Mouse (Mus musculus) right cerebral cortex, postnatal 10 days (tissue): ENCODE results near the gene Cyp4a10.
A peak's percentile ranks its signal among the peaks of the same experiment; 100 is the strongest.
"Not testable (repeated sequence)": the region's sequence is repeated elsewhere in the genome, so short reads cannot be mapped to it uniquely, and the experiment has no call there.

Experiments
- DNase-seq, 2 experiments: peaks; one replicate each; pipeline ENCODE4 v3.0.0; 2021; ENCODE audit warnings: low spot score in 2 of 2

Cyp4a10 gene

DNA sequence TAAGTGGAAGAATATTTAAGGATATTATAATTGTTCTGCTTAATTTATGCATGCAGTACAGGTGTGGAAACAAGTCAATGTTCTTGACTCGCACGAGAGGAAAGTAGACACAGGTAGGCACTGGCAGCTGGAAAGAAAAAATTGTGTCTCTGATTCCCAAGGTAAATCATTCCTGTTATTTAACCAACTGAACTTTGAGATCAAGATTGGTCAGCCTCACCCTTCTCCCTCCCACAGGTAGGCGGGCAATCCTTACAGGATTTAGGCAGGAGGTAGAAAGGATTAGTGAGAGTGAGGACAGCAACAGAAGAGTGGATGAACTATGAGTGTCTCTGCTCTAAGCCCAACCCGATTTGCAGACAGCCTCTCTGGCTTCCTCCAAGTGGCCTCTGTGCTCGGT, at the start of gene Cyp4a10:
Gene Cyp4a10, plus strand, starts transcription at position 265 of the 400 bp plus-strand sequence.
- not testable (repeated sequence) for DNase-seq

DNA sequence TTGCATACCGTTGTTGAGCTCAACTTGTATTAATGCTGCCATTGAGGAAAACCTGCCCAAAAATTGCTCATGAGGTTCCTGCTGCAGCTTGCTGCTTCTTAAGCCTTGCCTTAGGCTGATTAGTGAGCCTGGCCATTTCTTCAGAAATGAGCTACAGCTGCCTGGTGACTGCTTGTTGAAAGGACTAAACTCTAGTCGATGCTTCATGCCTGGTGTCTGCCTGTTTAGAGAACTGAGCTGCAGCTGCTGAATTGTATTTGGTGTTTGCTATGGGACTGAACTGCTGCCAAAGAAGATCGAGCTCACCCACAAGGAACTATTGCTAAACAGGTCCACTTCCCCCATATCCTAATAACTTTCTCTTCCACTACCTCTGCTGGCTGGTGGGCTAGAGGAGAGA, 44.5 kb upstream of the Cyp4a10 start:
- DNase-seq, result not testable (repeated sequence)

DNA sequence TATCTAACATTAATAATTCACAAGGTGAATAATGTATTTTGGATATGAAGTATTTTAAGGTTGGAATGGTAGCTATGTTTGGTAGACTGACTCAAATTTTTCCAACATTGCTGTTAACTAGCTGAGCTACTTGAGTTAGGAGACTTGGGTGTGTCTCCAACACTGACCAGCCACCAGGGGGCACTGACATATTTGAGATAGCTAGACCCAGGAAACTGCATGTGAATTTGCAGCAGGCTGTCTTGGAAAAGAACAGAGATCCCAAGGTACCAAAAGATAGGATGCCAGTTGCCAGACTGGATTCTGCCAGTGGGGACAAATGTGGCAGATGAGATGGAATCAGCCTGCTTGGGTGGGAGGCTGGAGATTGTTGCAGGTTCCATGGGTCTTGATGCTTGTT, 42.0 kb upstream of the Cyp4a10 start:
- not testable (repeated sequence) for DNase-seq

DNA sequence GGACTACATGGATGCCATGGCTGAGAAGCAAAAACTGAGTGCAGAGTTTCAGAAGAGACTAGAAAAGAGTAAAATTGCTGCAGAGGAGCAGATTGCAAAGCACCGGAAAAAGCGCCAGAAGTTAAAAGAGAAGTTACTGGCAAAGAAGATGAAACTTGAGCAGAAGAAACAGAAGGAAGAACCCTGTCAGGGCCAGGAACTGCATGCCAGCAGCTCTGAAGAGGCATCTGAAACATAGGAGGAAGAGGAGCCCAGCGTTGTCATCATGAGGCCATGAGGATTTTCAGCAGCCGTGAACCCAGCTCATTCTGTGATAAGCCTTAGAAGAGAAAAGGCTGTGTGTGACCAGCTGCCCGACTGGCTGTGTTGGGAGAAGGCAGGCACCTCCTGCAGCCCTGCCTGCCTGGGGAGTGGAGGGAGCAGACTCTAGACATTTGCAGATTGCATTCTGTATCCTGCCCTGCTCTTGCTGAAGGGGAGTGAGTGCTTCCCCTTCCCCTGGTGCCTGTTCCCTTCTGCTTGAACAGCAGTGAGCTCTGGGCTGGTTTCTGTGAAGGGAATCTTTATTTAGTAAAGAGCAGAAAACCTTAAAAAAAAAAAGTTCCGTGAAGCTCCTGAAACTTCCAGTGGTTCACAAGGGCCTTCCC, 36.9 kb upstream of the Cyp4a10 start:
- peak; percentile 23 to 43 for DNase-seq

DNA sequence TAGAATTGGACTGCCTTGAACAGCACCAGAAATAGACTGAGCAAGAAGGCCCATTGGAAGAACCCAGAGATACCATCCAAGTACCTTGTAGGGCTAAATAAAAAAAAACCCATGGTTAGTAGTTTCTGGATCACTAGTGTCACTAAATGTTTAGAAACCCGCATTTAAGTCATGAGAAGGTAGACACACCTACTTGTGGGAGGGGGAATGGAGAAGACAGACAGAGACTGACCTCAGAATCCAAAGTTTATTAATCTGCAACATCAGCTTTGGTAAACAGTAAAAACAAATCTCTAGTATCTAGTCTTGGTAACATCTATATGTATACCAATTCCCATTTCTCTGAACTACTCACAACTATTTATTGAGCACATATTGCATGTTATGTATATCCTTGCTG, 22.1 kb upstream of the Cyp4a10 start, which contains the start of gene Cyp4a14:
Gene Cyp4a14, minus strand, starts transcription at position 142 of the 400 bp plus-strand sequence.
- no peak for DNase-seq

DNA sequence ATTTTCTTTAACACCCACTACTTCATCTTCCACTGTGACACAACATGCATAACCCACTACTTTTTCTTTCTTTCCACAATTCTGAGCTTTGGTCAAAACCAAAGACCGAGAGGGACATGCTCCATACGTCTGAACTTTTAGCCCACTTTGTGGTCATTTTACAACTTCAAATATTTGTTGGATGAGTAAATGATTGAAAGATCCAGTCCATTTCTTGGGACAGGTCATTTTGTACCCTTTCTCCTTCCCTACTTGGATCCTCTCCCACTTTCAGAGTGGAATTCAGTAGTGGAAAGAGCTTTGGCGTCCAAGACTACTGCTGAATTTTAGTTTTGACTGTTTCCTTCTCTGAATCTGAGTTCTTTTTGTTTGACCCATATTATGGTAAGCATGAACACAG, 20.6 kb upstream of the Cyp4a10 start:
- no peak for DNase-seq

DNA sequence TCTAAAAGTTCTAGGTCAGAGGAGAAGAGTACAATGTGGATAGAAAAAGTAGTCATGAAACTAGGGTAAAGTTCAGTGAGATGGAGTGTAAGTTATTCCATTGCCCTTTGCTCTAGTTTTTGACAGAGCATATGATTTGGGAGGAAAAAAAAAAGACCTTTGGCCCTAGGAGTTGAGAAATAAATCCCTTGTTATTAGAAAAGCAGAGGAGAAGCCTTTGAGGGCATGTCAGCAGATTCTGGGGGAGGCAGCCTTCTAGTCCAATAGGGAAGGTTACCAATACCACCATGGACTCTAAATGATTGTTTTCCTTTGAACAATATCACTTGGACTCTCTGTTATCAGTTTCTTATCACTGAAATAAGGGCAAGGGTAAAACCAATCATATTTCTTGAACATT, 4.1 kb upstream of the Cyp4a10 start:
- DNase-seq, result not testable (repeated sequence)

DNA sequence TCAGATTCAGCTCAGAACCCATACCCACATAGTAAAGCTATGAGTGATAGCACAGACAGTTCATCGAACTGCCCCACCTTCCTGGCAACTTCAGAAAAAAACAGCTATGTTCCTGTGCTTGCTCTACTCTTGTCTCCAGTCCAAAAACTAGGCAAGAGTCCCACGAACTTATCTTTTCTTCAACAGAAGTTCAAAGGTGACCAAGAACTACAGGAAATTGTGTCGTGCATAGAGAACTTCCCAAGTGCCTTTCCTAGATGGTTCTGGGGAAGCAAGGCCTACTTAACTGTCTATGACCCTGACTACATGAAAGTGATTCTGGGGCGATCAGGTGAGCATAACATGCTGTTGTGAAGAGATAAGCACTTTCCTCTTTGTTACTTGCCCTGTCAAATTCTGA, 1.4 kb downstream of the Cyp4a10 start:
- no peak for DNase-seq

DNA sequence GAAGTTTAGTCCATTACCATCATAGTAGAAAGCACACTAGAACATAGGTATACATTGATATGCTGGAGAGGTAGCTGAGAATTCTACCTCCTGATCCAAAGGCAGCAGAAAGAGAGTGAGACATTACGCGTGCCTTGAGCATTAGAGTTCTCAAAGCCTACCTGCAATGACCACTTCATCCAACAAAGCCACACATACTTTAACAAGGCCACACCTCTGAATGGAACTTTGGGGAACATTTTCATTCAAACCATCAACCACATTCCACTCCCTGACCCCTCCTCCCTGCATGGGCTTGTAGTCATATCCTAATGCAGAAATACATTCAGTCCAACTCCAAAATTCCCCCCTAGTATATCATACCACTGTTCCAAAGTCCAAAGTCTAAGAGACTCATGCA, 3.7 kb downstream of the Cyp4a10 start:
- DNase-seq, result no peak

DNA sequence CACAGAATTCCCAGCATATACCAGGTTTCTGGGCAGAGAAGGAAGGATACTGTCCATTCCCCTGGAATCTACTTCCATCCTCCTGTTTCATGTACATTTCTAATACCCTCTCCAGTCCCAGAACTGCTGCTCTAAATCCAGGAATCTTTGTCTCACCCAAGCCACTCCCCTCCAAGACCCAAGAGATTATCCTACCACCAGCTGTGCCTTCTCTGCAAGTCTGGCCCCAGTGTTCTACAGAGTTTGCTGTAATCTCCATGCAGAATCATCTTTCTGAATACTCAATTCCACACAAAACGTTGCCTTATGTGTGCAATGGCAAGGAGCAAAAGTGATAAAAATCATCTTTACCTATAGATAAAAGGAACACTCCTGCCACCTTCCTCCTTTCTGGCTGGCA, 27.0 kb downstream of the Cyp4a10 start:
- no peak for DNase-seq

DNA sequence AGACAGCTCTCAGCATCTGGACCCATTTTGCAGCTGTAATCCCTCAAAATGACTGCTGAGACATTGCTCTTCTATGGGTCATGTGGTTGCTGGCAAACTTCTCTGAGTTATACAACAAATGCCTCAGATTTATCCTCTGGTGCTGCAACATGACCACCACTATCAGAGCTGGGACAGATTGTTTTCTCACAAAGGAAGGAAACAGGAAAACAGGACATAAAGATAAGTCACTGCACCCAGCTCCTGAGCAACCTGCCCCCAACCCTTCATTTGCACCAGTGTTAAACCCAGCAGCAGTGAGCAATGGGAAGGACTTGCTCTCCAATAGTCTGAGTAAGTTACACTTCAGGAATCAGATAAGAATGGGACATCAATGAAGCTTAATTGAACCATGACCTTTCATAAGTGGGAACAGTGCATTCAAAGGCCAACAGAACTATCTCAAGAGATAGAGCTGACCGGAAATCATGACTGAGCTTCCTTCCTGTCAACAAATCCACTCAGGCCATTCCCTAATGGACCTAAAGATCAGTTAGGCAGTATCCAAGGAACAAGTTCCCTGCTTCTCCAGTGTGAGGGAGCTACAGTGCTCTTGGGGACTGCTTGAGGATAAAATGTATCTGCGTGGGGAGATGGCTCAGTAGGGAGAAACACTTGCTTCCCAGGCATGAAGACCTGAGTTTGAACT, 28.2 kb downstream of the Cyp4a10 start:
- no peak for DNase-seq

DNA sequence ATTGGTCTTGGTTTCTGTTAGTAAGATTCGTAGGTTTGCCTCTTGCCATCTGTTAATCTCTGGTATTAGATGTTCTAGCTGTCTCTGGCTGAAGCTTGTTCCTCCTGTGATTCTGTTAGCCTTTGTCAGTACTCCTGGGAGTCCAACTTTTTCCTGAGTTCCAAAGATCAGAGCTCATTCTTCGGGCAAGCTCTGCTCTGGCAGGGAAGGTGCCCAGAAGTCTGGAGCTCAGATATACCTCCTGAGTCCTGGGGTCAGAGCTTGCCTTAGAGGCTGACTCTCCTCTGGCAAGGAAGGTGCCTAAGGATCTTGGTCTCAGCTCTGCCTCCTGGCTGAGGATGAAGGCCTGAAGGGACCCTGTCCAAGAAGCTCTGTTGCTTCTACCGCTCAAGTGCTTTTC, 34.7 kb downstream of the Cyp4a10 start:
- no peak for DNase-seq

DNA sequence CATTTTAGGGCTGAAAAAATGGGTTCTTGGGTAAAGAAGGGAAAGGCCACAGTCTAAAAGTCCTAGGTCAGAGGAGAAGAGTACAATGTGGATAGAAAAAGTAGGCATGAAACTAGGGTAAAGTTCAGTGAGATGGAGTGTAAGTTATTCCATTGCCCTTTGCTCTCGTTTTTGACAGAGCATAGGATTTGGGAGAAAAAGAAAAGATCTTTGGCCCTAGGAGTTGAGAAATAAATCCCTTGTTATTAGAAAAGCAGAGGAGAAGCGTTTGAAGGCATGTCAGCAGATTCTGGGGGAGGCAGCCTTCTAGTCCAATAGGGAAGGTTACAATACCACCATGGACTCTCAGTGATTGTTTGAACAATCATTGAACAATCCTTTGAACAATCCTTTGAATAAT, 37.4 kb downstream of the Cyp4a10 start:
- no peak for DNase-seq

DNA sequence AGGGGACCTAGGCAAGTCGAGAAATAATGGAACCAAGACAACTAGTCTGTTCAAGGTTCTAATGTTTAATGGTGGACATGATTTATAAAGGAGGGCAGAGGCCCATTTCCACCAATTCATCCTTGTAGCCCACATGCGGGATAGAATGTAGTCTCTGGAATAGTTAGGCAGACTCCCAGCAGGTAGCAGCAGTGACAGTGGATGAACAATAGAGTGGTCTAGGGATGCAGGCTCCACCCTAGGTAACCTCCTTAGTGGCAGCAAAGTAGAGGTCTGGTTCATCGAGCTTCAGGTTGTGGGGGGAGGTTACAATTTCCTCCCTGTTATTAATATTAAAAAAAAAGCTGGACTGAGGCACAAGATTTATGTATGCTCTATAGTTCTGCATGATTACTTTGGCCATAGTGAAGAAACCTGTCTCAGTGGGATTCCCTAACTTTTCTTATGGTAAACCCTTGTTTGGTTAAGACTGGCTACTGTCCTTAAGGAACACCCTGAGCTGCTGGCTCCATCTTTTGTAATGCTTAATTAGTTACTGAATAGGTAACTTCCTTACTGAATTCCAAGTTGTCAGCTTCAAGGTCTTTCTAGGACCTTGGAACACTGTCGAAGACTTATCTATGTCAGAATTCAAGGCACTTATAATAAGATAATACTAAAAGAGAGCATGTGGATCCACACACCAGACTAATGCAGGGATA, 39.9 kb downstream of the Cyp4a10 start:
- DNase-seq, result no peak

DNA sequence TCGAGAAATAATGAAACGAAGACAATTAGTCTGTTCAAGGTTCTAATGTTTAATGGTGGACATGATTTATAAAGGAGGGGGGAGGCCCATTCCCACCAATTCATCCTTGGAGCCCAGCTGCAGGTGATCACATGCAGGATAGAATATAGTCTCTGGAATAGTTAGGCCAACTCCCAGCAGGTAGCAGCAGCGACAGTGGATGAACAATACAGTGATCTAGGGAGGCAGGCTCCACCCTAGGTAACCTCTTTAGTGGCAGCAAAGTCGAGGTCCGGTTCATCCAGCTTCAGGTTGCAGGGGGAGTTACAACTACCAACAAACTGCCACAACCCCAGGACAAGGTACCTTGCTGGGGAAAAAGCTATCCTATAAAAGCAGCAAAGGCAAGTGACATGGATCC, 43.2 kb downstream of the Cyp4a10 start:
- DNase-seq, result not testable (repeated sequence)

DNA sequence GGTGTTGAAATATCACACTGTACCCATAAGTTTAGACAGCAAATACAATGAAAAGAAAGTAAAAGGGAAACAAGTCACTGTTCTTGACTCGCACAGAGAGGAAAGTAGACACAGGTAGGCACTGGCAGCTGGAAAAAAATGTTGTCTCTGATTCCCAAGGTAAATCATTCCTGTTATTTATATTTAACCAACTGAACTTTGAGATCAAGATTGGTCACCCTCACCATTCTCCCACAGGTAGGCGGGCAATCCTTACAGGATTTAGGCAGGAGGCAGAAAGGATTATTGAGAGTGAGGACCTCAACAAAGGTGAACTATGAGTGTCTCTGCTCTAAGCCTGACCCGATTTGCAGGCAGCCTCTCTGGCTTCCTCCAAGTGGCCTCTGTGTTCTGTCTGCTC, 45.3 kb downstream of the Cyp4a10 start, which contains the start of gene Cyp4a31:
Gene Cyp4a31, plus strand, starts transcription at position 249 of the 400 bp plus-strand sequence.
- no peak for DNase-seq

DNA sequence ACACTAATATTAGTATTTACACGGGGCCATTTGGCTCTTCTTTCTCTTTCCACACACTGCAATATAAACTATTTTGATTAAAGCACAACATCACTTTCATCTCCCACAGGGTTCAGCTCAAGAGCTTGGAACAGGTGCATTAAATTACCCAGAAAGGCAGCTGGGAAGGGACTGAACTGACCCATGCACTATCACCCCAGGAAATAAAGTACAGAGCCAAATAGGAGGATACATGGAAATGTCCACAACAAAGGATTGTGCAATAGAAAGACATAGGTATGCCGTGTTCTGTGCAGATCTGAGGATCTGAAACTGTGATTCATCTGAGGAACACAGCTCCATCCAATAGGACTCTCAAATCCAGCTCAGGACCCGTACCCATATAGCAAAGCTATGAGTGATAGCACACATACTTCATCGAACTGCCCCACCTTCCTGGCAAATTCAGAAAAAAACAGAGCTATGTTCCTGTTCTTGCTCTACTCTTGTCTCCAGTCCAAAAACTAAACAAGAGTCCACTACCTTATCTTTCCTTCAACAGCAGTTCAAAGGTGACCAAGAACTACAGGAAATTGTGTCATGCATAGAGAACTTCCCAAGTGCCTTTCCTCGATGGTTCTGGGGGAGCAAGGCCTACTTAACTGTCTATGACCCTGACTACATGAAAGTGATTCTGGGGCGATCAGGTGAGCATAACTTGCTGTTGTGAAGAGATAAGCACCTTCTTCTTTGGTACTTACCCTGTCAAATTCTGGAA, 46.6 kb downstream of the Cyp4a10 start:
- not testable (repeated sequence) for DNase-seq

DNA sequence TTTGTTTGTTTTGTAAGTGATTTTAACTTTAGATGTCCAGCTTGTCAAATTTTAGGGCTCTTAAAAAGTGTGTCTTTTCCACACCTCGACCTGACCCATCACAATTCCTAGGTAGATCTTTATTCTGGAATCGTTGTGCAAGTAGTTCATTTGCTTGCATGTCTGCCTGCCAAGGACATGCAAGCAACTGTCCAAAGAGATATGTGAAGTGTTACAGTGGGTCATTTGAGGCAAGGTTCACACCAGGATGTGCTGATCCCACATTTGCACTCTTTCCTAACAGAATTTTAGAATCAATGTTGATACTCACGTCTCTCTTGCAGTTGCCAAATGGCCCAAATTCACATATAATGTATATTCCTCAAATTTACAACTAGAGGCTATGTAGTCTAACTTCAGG, 57.2 kb downstream of the Cyp4a10 start:
- DNase-seq, result no peak

DNA sequence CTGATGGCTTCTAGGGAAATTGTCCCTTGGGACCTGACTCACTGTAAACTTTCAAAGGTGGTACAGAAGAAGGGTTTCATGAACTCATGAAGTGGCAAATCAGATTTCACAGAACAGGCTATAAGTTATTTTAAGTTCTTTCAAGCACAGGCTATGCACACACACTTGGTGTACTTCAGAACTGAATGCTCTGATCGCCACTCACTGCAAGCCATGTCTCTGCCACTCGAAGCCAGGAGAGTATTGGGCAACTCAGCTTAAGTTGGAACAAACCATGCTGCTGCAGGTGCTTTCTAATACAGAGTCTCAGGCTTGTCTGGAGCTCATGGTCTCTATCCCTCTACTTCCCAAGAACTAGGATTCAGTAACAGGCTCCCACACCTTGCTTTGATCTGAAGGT, 57.7 kb downstream of the Cyp4a10 start:
- DNase-seq, result no peak

DNA sequence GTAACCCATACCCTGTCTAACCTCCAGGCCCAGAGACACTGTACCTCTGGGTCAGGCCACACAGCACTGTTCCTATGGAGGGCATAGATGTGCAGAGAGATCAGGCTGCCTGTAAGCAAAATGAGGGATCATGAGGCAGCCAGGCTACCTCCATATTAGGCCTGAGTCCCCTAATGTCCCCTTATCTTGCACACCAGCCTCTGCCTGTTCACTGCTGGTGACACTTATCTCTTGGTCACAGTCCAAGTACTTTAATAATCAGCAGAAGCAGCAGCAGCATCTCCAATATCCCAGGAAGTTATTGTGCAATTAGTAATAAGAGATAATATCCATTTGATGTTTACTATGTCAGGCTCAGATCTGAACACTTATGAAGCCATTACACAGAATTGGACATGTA, 65.0 kb downstream of the Cyp4a10 start:
- no peak for DNase-seq
